Mouse (Mus musculus): ENCODE results near the gene 6430531B16Rik. TPM values are rescaled to one million over a fixed set of nuclear protein-coding genes. Genes with fewer than 3 reads are reported as not detected.

6430531B16Rik gene
- polyA plus RNA-seq, 1 experiment from 2014 or later = not detected

- no peak for ATAC-seq (ENCODE audit: insufficient number of reproducible peaks, insufficient read depth, low FRiP score, low read depth)
- H3K27ac ChIP-seq (replicated peaks in 1 of 2; ENCODE audit: control insufficient read depth in 1 of 2, insufficient read depth in 1 of 2, low read depth in 2 of 2, low read length in 2 of 2) = no peak overlapping the region
- no peaks in the 10 kb centered on the region for H3K9me3 ChIP-seq (ENCODE audit: control insufficient read depth, low read length)
- no peaks in the 10 kb centered on the region for H3K4me1 ChIP-seq (ENCODE audit: control insufficient read depth in 2 of 2, insufficient read depth in 2 of 2, low read length in 2 of 2)
- H3K9ac ChIP-seq (ENCODE audit: low read length) = no peak overlapping the region
- H3K36me3 ChIP-seq (ENCODE audit: control insufficient read depth, insufficient read depth, low read length) = no peaks in the 10 kb centered on the region
- no peak overlapping the region for H3K4me2 ChIP-seq (ENCODE audit: low read length)
- H3K27me3 ChIP-seq (ENCODE audit: control insufficient read depth, insufficient read depth, low read length) = peaks cover 36% of the 10 kb centered on the region
- H3K4me3 ChIP-seq (ENCODE audit: control insufficient read depth in 1 of 2, insufficient read depth in 1 of 2, low read depth in 1 of 2, low read length in 2 of 2) = no peak overlapping the region
- WGBS = 85% methylated on average over 10 of the region's 10 CpGs
Measured at GRCm38 (mm10) chr7:139936705-139937104, 41.9 kb downstream of the 6430531B16Rik start.

GRCm38 (mm10) chr7:139930732-139931131 lies 47.8 kb downstream of the 6430531B16Rik start:
- H3K9ac ChIP-seq (ENCODE audit: low read length) = no peak overlapping the region
- H3K4me2 ChIP-seq (ENCODE audit: low read length) = no peak overlapping the region
- WGBS = 17% methylated on average over 11 of the region's 11 CpGs
- H3K27ac ChIP-seq (replicated peaks in 1 of 2; ENCODE audit: control insufficient read depth in 1 of 2, insufficient read depth in 1 of 2, low read depth in 2 of 2, low read length in 2 of 2) = no peak overlapping the region
- peaks cover 13% of the 10 kb centered on the region; the same call in 1 of the 2 replicates for H3K27me3 ChIP-seq (ENCODE audit: control insufficient read depth, insufficient read depth, low read length)
- H3K9me3 ChIP-seq (ENCODE audit: control insufficient read depth, low read length) = no peaks in the 10 kb centered on the region
- H3K4me1 ChIP-seq (ENCODE audit: control insufficient read depth in 2 of 2, insufficient read depth in 2 of 2, low read length in 2 of 2) = no peaks in the 10 kb centered on the region
- ATAC-seq (ENCODE audit: insufficient number of reproducible peaks, insufficient read depth, low FRiP score, low read depth) = no peak
- no peaks in the 10 kb centered on the region for H3K36me3 ChIP-seq (ENCODE audit: control insufficient read depth, insufficient read depth, low read length)
- H3K4me3 ChIP-seq (ENCODE audit: control insufficient read depth in 1 of 2, insufficient read depth in 1 of 2, low read depth in 1 of 2, low read length in 2 of 2) = no peak overlapping the region

MicroRNAs within 50 kb of the gene (microRNA counts, 519-probe panel; counts per million panel counts)
- 322 counts per million, percentile 70 among the panel's probes with 10 or more counts for microRNA mmu-miR-202-3p
- microRNA mmu-miR-202-5p = 322 counts per million, percentile 70 among the panel's probes with 10 or more counts

Small RNAs within 50 kb of the gene (microRNA-seq; reads per million reads assigned to microRNA genes)
- gene Mir202 (not detected), gene Mir7062 (2.0 reads per million), gene mmu-mir-7686 (not detected)

Other genes starting within 250 kb of the 6430531B16Rik start
- 0.19 TPM in 1 of 2 replicates, not detected in the other for gene Adgra1, start 144.6 kb downstream of the 6430531B16Rik start, polyA plus RNA-seq (2014; fragmentation: Nextera tagmentation; extraction: Ambion mirVana)
- gene Kndc1, start 84.1 kb downstream of the 6430531B16Rik start, polyA plus RNA-seq (2014; fragmentation: Nextera tagmentation; extraction: Ambion mirVana) = 0.09 and 0.16 TPM in 2 replicates
- gene Utf1, start 35.0 kb downstream of the 6430531B16Rik start, polyA plus RNA-seq (2014; fragmentation: Nextera tagmentation; extraction: Ambion mirVana) = not detected in 2 replicates
- 0.82 and 1.5 TPM in 2 replicates for gene Adam8, start 13.8 kb upstream of the 6430531B16Rik start, polyA plus RNA-seq (2014; fragmentation: Nextera tagmentation; extraction: Ambion mirVana)
- gene Zfp511, start 57.6 kb upstream of the 6430531B16Rik start, polyA plus RNA-seq (2014; fragmentation: Nextera tagmentation; extraction: Ambion mirVana) = 33.7 and 34.6 TPM in 2 replicates
- 32.8 and 34.2 TPM in 2 replicates for gene Tubgcp2, start 57.9 kb upstream of the 6430531B16Rik start, polyA plus RNA-seq (2014; fragmentation: Nextera tagmentation; extraction: Ambion mirVana)
- gene Msx3, start 70.3 kb upstream of the 6430531B16Rik start, polyA plus RNA-seq (2014; fragmentation: Nextera tagmentation; extraction: Ambion mirVana) = not detected in 2 replicates
- 0.20 and 0.42 TPM in 2 replicates for gene Caly, start 103.8 kb upstream of the 6430531B16Rik start, polyA plus RNA-seq (2014; fragmentation: Nextera tagmentation; extraction: Ambion mirVana)
- 0.59 TPM in 1 of 2 replicates, not detected in the other for gene Prap1, start 114.6 kb upstream of the 6430531B16Rik start, polyA plus RNA-seq (2014; fragmentation: Nextera tagmentation; extraction: Ambion mirVana)
- gene Fuom, start 123.7 kb upstream of the 6430531B16Rik start, polyA plus RNA-seq (2014; fragmentation: Nextera tagmentation; extraction: Ambion mirVana) = 108 and 111 TPM in 2 replicates
- 12.4 and 12.5 TPM in 2 replicates for gene Paox, start 137.0 kb upstream of the 6430531B16Rik start, polyA plus RNA-seq (2014; fragmentation: Nextera tagmentation; extraction: Ambion mirVana)
- 220 and 227 TPM in 2 replicates for gene Echs1, start 137.7 kb upstream of the 6430531B16Rik start, polyA plus RNA-seq (2014; fragmentation: Nextera tagmentation; extraction: Ambion mirVana)
- 38.2 and 40.8 TPM in 2 replicates for gene Mtg1, start 158.8 kb upstream of the 6430531B16Rik start, polyA plus RNA-seq (2014; fragmentation: Nextera tagmentation; extraction: Ambion mirVana)
- 0.11 TPM in 1 of 2 replicates, not detected in the other for gene Sprn, start 176.1 kb upstream of the 6430531B16Rik start, polyA plus RNA-seq (2014; fragmentation: Nextera tagmentation; extraction: Ambion mirVana)
- gene Olfr522, start 186.0 kb upstream of the 6430531B16Rik start, polyA plus RNA-seq (2014; fragmentation: Nextera tagmentation; extraction: Ambion mirVana) = not detected in 2 replicates
- not detected in 2 replicates for gene Olfr523, start 194.5 kb upstream of the 6430531B16Rik start, polyA plus RNA-seq (2014; fragmentation: Nextera tagmentation; extraction: Ambion mirVana)
- gene Olfr524, start 227.2 kb upstream of the 6430531B16Rik start, polyA plus RNA-seq (2014; fragmentation: Nextera tagmentation; extraction: Ambion mirVana) = not detected in 2 replicates
- not detected in 2 replicates for gene Cd163l1, start 239.5 kb upstream of the 6430531B16Rik start, polyA plus RNA-seq (2014; fragmentation: Nextera tagmentation; extraction: Ambion mirVana)

All from heart, embryonic 14.5 days (tissue).